Mouse (Mus musculus) brain, embryonic 18.5 days (tissue): ENCODE data around the gene Piezo1.
A peak's percentile ranks its signal among the peaks of the same experiment; 100 is the strongest.

Experiments
- DNase-seq: peaks from one replicate; pipeline ENCODE4 v3.0.0-alpha.2; 2012; ENCODE audit warnings: low read depth, low spot score

Piezo1 gene

DNA sequence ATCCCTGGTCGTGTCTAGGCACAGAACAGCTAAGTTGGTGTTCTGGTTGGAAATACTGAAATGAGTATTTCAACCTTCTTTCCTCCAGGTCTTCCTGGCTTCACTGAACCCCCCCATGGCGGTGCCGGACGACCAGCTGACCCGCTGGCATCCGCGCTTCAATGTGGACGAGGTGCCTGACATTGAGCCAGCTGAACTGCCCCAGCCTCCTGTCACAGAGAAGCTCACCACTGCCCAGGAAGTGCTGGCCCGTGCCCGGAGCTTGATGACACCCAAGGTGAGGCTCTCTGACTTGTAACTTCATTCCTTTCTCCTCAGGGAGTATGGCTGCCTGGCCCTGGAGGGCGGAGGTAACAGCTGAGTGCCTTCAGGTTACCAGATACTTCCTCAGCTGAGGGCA lies 20.0 kb upstream of the Piezo1 start:
- no peak for DNase-seq

DNA sequence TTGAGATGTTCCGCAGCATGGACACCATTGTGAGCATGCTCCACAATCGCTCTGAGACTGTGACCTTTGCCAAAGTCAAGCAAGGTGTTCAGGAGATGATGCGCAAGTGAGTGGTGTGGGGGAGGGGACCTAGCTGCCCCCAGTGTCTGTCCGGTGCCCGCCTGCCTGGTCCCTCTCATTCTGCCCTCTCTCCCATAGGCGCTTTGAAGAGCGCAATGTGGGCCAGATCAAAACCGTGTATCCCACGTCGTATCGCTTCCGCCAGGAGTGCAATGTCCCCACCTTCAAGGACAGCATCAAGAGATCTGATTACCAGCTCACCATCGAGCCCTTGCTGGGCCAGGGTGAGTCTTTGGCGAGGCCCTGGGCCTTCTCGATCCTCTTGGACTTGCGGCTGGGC lies 18.9 kb upstream of the Piezo1 start:
- DNase-seq = no peak

DNA sequence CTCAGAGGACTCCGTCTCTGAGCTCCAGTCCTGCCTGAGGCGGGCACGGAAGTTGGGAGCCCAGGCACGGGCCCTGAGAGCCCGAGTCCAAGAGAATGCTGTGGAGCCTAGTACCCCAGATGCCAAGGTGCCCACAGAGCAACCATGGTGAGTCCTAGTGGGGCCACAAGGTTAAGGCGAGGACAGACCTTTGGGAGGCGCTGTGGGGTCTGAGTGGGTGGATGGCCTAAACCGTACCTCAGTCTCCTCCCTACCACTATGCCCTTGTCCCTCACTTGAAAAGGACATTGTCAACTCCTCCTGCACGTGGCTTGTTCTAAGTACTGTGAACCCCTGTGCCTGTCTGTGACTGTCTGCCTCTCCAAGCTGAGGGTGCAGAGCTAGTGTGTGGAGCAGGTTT lies 18.2 kb upstream of the Piezo1 start:
- no peak for DNase-seq

DNA sequence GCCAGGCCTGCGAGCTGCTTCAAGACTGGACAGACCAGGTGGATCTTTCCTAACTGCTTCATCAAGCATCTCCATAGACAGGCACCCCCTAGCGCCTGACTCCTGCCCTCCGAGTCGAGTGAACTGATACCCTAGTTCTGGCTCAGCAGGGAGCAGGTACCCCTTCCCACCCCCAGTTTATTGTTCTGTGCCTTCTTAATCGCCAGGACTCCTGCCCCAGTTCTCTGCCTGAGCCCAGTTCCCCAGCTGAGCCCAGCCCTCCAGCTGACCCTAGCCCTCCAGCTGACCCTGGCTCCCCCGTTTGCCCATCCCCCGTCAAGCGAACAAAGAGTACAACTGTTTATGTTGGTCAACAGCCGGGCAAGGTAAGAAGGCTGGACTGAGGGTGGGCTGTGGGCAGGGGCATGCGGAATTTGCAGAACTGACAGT lies 17.8 kb upstream of the Piezo1 start:
- DNase-seq = no peak

DNA sequence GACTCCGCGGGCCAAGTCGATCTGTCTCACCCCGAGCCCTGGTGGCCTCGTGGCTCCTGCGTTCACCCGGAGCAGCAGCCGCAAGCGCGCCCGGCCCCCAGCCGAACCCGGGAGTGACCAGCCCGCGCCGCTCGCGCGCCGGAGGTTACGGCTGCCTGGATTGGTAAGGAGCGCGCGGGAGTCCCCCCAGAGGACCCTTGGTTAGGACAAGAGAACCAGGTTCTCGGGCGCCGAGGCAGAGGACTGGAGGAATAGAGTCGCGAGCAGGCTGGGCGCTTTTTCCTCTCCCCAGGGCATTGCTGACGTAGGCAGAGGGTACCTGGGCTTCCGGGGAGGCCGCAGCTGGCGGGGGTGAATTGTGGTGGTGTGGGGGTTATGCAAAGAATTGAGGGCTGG lies 17.0 kb upstream of the Piezo1 start:
- no peak for DNase-seq

DNA sequence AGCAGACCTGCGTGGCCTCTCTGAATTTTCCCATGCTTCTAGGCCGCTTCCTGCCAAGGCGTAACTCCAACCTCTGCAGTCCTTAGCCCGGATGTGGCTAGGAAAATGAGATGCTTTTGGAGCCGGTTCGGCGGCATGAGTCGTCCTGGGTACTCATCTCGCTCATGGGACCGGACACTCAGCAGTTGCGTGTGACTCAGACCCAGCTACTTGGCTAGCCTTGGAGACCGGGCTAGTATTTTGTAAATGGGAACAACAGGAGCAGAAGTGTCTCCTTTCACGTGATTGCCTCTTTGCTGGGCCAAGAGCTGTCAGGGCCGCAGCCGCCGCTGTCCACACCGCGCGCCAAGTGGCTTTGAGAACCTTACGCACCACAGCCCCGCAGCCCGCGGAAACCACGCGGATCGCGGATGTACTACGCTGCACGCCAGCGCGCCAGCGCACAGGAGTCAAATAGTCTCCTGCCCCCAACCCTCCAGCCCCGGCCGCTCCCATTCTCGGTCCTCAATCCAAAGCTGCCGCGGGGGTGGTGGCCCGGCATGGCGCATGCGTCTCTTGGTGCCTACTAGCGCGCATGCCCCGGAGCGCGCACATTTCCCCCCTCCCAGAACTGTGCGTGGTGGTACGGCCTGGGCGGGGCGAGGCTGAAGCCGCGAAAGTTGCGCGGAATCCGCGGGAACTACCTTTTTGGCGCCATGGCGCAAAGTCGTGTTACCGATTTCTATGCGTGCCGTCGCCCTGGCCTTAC lies 16.4 kb upstream of the Piezo1 start, which contains the start of gene Cdt1:
TSS of gene Cdt1 (plus strand) at position 655 of the 748 bp plus-strand sequence.
- peak; percentile 89 for DNase-seq

DNA sequence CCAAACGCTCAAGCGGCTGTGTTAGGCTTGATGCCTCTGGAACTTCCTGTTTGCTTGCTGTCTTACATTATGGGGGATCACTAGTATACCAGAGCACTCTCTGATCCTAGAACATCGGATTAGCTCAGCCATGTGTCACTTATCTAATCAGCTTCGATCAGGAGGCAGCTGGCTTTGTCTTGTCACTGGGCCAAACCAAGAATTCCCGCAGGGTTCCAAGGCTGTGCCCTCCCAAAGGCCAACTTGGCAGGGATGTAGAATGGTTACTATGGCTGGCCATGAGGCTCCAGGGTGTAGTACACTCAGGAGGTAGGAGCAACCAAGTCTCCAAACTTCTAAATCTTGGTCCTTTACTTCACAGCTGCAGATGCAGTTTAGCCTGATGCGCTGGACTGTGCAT lies 15.6 kb upstream of the Piezo1 start:
- no peak for DNase-seq

DNA sequence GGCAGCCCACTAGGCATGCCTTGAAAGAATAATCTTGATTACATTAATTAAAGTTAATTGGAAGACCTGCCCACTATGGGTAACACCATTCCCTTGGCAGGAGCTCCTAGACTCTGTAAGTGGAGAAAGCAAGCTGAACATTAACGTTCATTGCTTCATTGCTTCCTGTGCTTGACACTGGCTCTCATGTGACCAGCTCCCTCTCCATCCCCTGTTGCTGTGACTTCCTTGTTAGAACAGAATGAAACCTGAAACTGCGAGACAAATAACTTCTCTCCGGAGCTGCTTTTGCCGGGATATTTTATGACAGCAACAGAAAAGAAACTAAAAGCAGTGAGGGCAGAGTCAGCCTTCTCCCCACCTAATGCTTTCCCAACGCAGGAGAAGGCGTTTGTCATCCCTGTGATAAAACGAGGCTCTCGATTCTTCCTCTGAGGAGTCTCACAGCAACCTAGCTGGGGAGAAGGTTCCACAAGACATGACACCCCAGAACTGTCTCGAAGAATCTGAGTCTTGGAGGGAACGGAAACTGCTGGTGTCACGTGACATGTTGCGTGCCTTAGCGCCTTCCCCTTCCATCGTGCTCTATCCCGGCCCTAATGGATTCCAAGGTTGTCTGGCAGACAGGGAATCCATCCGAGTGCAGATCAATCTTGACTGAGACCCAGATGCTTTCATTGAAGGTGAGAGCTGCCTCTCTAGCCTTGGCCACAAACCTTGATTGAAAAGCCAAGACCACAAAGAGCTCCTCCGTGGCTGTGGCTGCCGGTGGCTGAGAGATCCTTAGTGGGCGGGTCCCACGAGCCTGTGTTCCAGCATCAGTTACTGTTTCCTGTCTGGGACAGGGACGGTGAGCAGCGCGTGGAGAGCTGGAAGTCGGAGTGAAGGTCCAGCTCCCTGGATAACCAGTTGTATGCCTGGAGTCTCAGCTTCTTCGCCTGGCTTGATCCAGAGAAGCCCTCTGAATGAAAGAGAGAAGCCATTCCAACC lies 13.5 kb upstream of the Piezo1 start:
- no peak for DNase-seq

DNA sequence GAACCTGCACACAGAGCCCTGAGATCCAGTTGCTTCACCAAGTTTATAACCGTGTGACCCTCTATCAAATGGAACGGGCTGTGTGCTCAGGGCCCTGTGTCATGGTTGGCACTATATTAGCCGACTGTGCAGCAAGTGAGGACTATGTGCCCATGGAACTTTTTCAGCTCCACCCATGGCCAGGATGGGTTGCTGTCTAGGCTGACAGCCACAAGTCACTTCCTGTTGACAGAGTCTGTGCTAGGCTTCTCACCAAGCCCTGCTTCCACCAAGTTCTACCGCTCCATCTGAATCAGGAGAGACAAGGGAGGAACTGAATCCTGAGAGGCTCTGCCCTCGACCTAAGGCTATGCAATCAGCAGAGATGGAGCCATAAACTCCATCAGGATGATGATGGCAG lies 10.1 kb upstream of the Piezo1 start:
- DNase-seq = no peak

DNA sequence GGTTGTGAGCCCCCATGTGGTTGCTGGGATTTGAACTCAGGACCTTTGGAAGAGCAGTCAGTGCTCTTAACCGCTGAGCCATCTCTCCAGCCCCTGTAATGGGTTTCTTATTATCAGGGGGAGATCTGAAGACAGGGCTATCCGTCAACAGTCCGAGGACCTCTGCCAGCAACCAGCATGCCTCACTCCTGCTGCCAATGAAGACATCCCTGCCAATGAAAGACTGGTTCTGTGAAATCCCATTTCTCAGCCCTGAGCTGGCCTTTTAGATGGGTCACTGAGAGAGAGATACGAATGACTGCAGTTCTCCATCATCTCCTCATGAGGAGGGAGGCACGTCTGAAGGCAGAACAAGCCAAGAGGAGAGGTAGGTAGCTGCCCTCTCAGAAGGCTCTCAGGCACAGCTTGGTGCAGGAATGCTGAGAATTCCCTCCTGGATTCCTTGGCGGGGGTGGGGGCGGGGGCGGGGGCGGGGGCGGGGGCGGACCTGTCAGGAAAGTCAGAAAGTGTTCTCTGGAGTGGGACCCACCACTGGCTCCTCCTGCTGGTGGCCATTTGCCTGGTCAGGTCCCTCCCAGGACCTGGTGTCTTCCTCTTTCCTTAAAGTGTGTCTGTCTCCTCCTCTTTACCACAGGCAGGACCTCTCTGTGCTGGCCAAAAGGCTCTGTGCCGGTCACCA lies 7.7 kb upstream of the Piezo1 start:
- DNase-seq = no peak

DNA sequence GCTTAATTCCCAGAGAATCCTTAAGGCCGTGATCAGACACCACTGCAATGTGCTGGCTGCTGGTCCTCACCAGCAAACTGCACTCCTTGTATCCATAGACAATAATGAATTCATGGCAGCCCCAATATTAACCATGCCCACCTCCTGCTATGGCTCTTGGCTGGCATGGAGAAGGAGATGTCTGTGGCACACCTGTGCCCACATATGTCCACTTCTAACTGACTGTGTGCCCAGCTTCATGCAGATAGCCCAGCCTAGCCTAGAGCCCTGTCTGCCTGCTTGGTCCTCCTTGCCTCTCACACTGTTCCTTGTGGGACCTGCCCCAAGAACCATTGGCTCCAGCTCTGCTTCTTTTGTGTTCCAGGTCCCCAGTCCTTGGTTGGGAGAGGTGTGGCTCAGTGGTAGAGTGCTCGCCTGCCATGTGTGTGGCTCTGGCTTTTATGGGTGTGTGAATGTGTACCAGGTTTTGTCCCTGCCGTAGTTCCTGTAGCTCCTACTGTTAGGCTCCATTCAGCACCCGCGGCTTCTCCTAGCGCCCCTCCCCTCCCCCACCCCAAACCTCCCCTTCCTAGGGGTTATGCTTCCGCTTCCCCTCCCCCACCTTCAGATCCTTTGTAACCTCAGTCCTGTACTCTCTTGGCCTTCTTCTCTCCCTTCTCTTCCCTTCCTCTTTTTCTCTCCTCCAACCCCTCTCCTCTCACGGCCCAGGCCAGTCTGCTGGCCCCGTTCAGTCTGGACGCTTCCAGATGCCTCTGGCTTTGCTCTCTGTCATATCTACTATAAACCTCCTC lies 6.3 kb upstream of the Piezo1 start:
- no peak for DNase-seq

DNA sequence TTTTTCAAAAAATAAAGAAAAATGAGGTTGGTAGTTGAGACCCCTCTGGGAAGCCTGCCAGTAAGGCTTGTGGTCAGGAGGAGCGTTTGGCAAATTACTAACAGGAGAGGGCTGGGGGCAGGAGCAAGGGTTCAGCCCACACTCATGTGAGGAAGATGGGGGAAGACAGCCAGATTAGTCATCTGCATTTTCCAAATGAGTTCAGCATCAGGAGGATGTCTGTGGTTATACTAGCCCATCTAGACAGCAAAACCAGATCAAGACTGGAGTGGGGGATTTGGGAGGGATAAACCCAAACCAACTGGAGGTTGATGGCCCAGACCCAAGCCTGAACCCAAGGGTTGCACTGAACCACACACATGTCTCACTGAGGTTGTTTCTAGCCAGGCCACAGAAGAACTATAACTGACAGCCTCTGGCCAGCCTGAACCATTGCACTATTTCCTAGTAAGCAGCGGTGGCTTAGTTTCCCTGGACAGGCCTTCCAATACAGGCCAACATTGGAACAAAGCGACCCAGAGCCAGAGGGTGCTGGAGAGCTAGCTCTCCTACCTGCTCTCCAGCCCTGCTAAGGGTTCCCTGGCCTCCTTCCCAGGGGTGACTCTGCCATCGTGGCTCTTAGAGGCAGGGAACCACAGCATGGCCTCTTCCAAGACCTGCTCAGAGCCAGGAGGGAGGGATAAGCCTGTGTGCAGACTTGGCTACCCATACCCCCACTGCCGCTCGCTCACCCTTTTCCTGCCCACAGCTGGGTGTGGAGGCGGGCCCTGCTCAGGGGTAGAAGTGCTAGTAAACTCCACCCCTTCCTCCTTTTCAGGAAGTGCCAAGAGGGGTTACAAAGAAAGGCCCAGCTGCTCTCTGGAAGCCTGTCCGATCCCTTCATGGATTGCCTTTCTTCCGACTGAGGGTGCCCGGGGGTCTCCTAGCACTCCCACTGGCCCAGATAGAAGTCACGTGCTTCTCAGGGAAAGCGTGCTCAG lies 5.2 kb upstream of the Piezo1 start:
- no peak for DNase-seq

DNA sequence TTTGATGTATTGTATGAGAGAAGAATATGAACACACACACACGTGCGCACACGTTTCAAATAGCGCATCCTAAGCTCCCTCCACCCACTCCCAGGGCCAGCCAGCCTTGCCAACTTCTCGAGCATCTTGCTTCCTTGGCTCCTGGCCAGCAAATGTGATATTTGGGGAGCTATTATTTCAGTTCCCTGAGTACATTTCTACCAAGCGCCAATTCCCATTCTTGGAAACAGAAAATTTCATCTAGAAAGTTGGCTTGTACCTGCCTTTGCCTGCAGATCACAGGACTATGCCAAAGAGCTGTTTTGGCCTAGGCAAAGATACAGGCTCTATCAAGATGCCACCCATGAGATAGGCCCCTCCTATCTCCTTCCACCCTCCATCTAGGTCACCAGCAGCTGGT lies 3.7 kb upstream of the Piezo1 start:
- peak; percentile 34 for DNase-seq

DNA sequence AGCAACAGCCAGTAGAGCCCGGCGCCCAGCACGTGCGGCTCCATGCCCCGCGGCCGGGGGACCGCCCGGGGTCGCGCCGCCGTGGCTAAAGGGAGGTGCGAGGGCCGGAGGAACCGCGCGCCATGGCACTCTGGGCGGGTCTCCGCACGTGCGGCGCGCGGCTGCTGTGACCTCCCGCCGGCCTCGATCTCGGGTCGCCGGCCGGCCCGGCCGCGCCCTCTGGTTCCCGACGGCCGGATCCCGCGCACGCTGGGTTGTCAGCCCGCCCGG lies 199 bp downstream of the Piezo1 start:
- DNase-seq = no peak

DNA sequence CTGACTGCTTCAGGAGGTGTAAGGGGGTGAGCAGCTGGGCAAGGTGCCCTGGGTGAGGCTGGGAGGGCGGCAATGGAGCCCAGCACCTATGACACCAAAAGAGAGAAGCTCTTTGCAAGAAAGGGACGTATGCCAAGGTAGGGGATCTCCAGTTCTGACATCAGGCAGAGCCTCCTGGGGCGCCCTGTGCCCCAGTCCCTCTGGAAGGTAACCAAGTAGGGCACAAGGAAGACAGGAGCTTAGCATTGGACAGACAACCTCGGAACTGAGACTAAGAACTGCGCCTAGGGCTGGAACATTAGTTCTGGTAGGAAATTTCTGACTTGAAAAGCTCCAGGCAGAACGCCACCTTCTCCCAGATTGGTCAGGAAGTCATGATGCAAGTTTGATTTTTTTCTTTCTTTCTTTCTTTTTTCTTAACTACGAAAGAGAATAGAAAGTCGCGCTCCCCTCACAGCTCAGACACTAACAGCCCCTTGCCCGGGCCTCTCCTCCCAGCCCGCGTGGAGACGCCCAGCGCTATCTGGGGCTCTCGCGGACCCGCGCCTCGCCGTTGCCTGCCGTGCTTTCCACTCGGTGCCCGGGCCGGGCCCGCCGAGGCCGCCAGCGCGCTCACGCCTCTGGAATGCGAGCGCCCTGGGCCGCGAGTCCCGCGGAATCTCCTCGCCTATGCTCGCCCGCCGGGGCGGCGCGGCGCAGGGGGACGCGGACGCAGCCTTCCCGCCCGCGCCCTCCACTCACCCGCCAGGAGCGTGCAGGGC lies 715 bp downstream of the Piezo1 start:
- DNase-seq = no peak

DNA sequence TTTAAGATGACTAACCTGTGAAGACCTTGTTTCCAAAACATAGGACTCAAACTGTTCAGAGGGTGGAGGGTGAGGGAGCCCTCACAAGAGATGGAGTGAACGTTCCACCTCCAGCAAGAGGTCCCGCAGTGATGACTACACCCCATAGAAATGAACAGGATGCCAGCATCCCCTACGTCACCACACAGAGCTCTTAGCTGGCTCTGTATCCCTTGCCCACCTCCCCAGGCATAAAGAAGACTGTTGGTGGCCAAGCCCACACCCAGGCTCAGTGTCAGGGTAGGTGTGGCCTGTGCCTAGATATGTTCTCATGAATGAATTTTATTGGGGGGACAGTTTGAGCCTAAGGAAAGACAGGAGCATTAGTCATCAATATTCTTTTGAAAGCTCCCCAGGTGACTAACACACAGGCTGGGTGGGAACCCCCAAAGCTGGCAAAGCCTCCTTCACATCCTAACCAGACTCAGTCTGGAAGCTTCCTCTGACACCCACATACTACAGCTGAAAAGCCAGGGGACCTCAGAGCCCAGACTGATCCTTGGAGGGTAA lies 2.2 kb downstream of the Piezo1 start:
- no peak for DNase-seq

DNA sequence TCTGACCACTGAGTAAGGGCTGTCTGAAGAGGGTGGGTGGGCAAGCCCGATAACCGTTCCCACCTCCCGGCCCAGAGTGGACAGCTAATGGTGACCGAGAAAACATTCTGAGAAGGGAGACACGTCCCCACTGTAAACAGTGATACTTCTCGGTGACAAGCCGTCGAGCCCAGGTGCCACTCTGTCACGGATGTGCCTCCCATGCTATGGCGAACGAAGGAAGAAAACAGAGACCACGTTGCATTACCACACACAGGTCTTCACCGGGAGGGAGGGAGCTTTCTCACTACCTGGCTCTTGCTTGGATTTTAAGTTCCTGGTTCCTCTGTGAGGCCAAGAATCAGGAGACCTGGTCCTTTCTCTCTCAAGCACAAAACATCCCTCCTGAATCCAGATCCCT lies 2.8 kb downstream of the Piezo1 start:
- DNase-seq = no peak

DNA sequence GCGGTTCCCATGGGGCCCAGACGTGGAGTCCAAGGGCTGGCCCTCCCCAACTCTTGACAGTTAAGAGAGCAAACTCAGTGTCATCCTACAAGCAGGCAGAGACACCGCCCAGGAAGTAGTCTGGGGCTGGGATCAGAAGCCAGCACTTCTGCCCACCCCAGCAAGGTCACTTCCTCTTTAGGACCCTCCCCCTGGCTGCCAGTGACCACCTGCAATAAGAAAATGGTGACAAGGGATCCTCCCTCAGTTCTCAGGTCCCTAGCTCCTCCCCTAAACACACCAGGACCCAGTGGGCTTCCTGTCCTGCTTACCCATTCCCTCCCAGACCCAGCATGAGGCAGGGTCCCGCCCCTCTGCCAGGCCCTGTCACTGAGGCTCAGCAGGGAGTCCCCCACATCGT lies 3.3 kb downstream of the Piezo1 start:
- DNase-seq = no peak

DNA sequence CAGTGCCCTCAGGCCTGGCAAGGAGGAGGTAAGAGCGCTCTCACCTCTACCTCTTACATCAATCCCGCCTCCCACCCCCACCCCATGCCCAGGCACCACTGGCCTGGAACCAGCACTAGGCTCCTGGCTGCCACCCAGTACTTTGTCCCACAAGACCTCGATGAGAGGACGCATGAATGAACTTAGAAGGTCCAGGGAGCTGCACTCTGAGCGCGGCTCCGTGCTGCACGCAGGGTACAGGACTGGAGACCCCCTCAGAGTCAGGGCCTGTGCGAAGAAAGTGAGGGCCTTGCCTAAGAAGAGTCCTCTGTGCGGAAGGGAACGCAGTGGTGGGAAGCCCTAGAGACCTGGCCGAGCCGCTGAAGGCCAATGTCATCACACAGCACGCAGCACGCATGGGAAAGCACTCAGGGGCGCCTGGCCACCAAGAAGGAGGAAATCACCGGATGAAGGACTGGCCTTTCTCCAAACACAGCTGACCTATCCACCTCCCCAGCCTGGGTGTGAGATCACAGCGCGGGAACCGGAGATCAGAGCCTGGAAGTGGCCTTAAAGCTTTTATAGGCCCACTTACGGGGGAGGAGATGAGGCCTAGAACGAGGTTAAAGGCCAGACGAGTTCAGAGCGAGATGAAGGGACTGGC lies 4.2 kb downstream of the Piezo1 start:
- no peak for DNase-seq
